Mouse (Mus musculus): ENCODE measurements around the gene Copg1. TPM values are rescaled to one million over a fixed set of nuclear protein-coding genes. Genes with fewer than 3 reads are reported as not detected.
"Not testable (repeated sequence)": the region's sequence is repeated elsewhere in the genome, so short reads cannot be mapped to it uniquely, and the experiment has no call there.

Gene Copg1
- total RNA-seq, 2 experiments from 2014 or later = 230 to 232 TPM

DNA sequence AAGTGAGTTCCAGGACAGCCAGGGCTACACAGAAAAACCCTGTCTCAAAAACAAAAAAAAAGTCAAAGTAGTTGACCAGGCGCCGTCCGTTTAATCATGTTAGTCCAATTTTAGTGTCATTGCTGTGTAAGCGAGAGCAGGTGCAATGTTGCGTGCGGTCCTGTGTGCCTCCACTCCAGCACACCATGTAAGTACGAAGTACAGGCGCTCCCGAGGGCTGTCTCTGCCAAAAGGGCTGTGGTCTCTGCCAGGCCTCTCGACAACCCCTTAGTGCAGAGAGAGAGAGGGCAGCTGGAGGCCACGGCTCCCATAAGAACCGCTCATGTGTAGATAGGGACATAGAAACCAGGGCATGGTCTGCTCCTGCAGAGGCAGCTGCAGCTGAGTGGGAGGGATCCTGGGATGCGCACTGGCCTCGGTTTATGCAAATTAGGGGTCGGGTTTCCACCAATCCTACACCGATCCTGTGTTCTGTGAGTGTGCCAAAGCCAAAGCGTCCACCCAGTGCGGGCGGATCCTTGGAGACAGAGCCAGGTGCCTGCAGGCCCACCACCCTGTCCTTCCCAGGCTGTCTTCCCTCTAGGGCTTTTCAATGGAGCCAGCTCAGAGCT lies 49.7 kb downstream of the Copg1 start:
- intact Hi-C loops (cut with DNase I) = no loop called here
- no peak for DNase-seq (ENCODE audit: low spot score in 2 of 2)

DNA sequence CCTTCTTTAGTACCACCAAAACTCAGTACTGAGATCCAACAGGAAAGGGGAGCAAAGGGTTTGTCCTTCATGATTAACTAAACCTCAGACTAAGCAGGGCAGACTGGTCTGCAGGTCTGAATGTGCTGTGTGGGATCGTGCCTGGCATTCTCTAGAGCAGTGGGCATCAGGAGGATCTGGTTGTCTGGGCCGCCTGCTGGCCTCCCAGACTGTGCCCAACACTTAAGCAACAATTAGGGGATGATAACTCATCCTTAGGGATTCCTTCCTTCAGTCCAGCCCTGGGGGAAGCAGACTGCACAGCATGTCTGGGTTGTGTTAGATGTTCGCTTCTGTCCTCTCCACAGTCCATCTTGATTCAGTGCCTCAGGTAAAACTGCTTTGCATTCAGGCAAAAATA lies 51.3 kb downstream of the Copg1 start:
- intact Hi-C loops (cut with DNase I) = no loop called here
- no peak for DNase-seq (ENCODE audit: low spot score in 2 of 2)

DNA sequence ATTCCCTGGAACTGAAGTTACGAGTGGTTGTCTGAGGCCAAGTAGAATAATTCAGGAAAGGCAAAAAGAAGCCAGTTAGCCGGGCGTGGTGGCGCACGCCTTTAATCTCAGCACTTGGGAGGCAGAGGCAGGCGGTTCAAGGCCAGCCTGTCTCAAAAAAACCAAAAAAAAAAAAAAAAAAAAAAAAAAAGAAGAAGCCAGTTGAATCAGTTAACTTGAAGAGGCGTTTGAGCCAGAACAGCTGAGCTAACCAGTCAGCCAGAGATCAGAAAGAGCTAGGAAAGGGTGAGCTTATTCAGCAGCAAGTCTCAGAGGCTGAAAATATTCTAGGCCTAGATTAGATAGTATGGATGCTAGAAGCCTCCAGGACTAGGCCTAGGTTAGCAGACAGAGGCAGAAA lies 54.6 kb downstream of the Copg1 start:
- intact Hi-C loops (cut with DNase I) = no loop called here
- DNase-seq (ENCODE audit: low spot score in 2 of 2) = no peak

- intact Hi-C loops (cut with DNase I); DNase-seq (ENCODE audit: low spot score in 2 of 2): not testable (repeated sequence)
Measured at GRCm38 (mm10) chr6:87962457-87962856, 74.8 kb downstream of the Copg1 start.

Other genes starting within 250 kb of the Copg1 start
- 1 to 10 TPM; 8.2 to 8.5 TPM for gene Aplf, start 215.6 kb upstream of the Copg1 start, total RNA-seq (2021)
- gene Efcc1, start 156.9 kb upstream of the Copg1 start, total RNA-seq (2021) = 1 to 10 TPM; 3.9 to 6.0 TPM
- 1 to 10 TPM; 1.3 to 1.9 TPM for gene Gp9, start 109.7 kb upstream of the Copg1 start, total RNA-seq (2021)
- gene Rab43, start 75.7 kb upstream of the Copg1 start, total RNA-seq (2021) = 10 to 100 TPM; 14.1 to 18.1 TPM
- gene Gm45140, start 52.0 kb upstream of the Copg1 start, total RNA-seq (2021) = 1 to 10 TPM; 1.4 to 3.0 TPM
- gene Isy1, start 49.0 kb upstream of the Copg1 start, total RNA-seq (2021) = 10 to 100 TPM; 24.3 to 39.2 TPM
- 100 to 1,000 TPM; 248 to 250 TPM for gene Cnbp, start 36.7 kb upstream of the Copg1 start, total RNA-seq (2021)
- 10 to 100 TPM; 21.2 to 25.7 TPM for gene Hmces, start 26.1 kb downstream of the Copg1 start, total RNA-seq (2021)
- 10 to 100 TPM; 60.4 to 73.0 TPM for gene H1fx, start 93.8 kb downstream of the Copg1 start, total RNA-seq (2021)
- gene Rab7, start 157.5 kb downstream of the Copg1 start, total RNA-seq (2021) = 100 to 1,000 TPM; 323 to 336 TPM
- 100 to 1,000 TPM; 165 to 167 TPM for gene Rpn1, start 196.7 kb downstream of the Copg1 start, total RNA-seq (2021)